Mouse (Mus musculus) CH12.LX (cell line): ENCODE measurements at regions not wholly inside any gene's neighbourhood (a gene's known extent, or its start where the extent isn't known, plus 50 kb on each side); places are given as distances from the start of the nearest gene placed in this dataset.

ENCODE experiments used
- DNase-seq: peaks from one replicate; pipeline ENCODE4 v3.0.0-alpha.2; 2013; ENCODE audit errors: extremely low read depth
- H3K27ac ChIP-seq: 2 replicates; pipeline ENCODE4 v1.5.1; 2012; ENCODE audit warnings: low read depth, mild to moderate bottlenecking, control low read depth, moderate library complexity; ENCODE audit not compliant: insufficient read depth
- H3K27me3 ChIP-seq: replicated peaks from 2 replicates; pipeline ENCODE3; 2012; ENCODE audit warnings: inconsistent platforms
- H3K36me3 ChIP-seq, 2 experiments: replicated peaks in 1 of 2; 2 replicates each; pipeline versions ENCODE3 to v1.6.1; 2012; ENCODE audit warnings: inconsistent platforms in 1 of 2, low read length in 1 of 2, mild to moderate bottlenecking in 1 of 2, mixed read lengths in 1 of 2, moderate library complexity in 1 of 2; ENCODE audit not compliant: control insufficient read depth in 1 of 2, insufficient read depth in 1 of 2
- H3K4me1 ChIP-seq, 2 experiments: 2 replicates each; pipeline ENCODE4 v1.6.1; 2012; ENCODE audit warnings: inconsistent platforms in 1 of 2, moderate library complexity in 1 of 2; ENCODE audit not compliant: insufficient read depth in 2 of 2, control insufficient read depth in 1 of 2
- H3K4me2 ChIP-seq: 2 replicates; pipeline ENCODE4 v1.6.1; 2012; ENCODE audit warnings: low read depth, mild to moderate bottlenecking, control low read depth; ENCODE audit not compliant: poor library complexity, insufficient read depth, severe bottlenecking
- H3K4me3 ChIP-seq, 3 experiments: fragments of 150-350 bp in 1 of 3; sonication (generic) in 1 of 3; replicated peaks in 1 of 3; 2 replicates each; pipeline versions ENCODE3 to v1.5.1; 2011 to 2012; ENCODE audit warnings: low read depth in 2 of 3, low read length in 2 of 3, mild to moderate bottlenecking in 2 of 3, moderate library complexity in 2 of 3, control low read depth in 1 of 3, improper control_type of control experiment in 1 of 3, inconsistent platforms in 1 of 3, mixed read lengths in 1 of 3; ENCODE audit not compliant: poor library complexity in 1 of 3
- H3K79me2 ChIP-seq: replicated peaks from 2 replicates; pipeline ENCODE4 v1.6.1; 2012; ENCODE audit warnings: mild to moderate bottlenecking, moderate library complexity; ENCODE audit not compliant: control insufficient read depth, poor library complexity, insufficient read depth, severe bottlenecking; ENCODE audit errors: extremely low read depth
- H3K9ac ChIP-seq: 2 replicates; pipeline ENCODE4 v1.6.1; 2012; ENCODE audit warnings: low read depth, mild to moderate bottlenecking, control low read depth, moderate library complexity; ENCODE audit not compliant: insufficient read depth
- H3K9me3 ChIP-seq: replicated peaks from 2 replicates; pipeline ENCODE3; 2012; ENCODE audit warnings: low read length, inconsistent platforms, mixed read lengths
- BHLHE40 ChIP-seq: IDR thresholded peaks from 2 replicates; pipeline ENCODE4 v1.6.1; 2011; ENCODE audit warnings: mild to moderate bottlenecking, low read depth, low read length, improper control_type of control experiment
- CTCF ChIP-seq, 2 experiments: IDR thresholded peaks in 1 of 2; conservative IDR thresholded peaks in 1 of 2; 2 replicates each; pipeline ENCODE4 v1.5.1; 2011 to 2012; ENCODE audit warnings: low read depth in 2 of 2, low read length in 2 of 2, improper control_type of control experiment in 1 of 2, inconsistent platforms in 1 of 2, mild to moderate bottlenecking in 1 of 2, moderate library complexity in 1 of 2
- ELF1 ChIP-seq: IDR thresholded peaks from 2 replicates; pipeline ENCODE4 v1.6.1; 2014; ENCODE audit warnings: low read depth, mild to moderate bottlenecking, inconsistent platforms, low read length, improper control_type of control experiment
- EP300 ChIP-seq: IDR thresholded peaks from 2 replicates; pipeline ENCODE4 v1.6.1; 2011; ENCODE audit warnings: low read length, improper control_type of control experiment
- IRF4 ChIP-seq: IDR thresholded peaks from 2 replicates; pipeline ENCODE4 v1.6.1; 2014; ENCODE audit warnings: low read depth, mild to moderate bottlenecking, inconsistent platforms, low read length, improper control_type of control experiment
- JUND ChIP-seq: conservative IDR thresholded peaks from 2 replicates; pipeline ENCODE4 v1.6.1; 2011; ENCODE audit warnings: low read depth, low read length, improper control_type of control experiment
- KAT2A ChIP-seq: IDR thresholded peaks from 2 replicates; pipeline ENCODE4 v1.6.1; 2012; ENCODE audit warnings: low read length, improper control_type of control experiment, inconsistent platforms; ENCODE audit not compliant: insufficient replicate concordance
- MAFK ChIP-seq: IDR thresholded peaks from 2 replicates; pipeline ENCODE4 v1.6.1; 2011; ENCODE audit warnings: low read length, improper control_type of control experiment; ENCODE audit not compliant: insufficient replicate concordance
- MAZ ChIP-seq: IDR thresholded peaks from 2 replicates; pipeline ENCODE4 v1.6.1; 2012; ENCODE audit warnings: low read depth, mild to moderate bottlenecking, inconsistent platforms, low read length, improper control_type of control experiment, moderate library complexity
- MXI1 ChIP-seq: IDR thresholded peaks from 2 replicates; pipeline ENCODE4 v1.6.1; 2011; ENCODE audit warnings: mild to moderate bottlenecking, low read depth, low read length, improper control_type of control experiment
- POLR2AphosphoS2 ChIP-seq: IDR thresholded peaks from 2 replicates; pipeline ENCODE4 v1.6.1; 2011; ENCODE audit warnings: low read depth, low read length, improper control_type of control experiment
- RAD21 ChIP-seq: IDR thresholded peaks from 2 replicates; pipeline ENCODE4 v1.6.1; 2011; ENCODE audit warnings: low read depth, mild to moderate bottlenecking, low read length, improper control_type of control experiment, moderate library complexity
- SIN3A ChIP-seq: IDR thresholded peaks from 2 replicates; pipeline ENCODE4 v1.6.1; 2012; ENCODE audit warnings: low read length, improper control_type of control experiment, inconsistent platforms
- SMC3 ChIP-seq: IDR thresholded peaks from 2 replicates; pipeline ENCODE4 v1.6.1; 2011; ENCODE audit warnings: low read depth, low read length, improper control_type of control experiment
- TCF12 ChIP-seq: IDR thresholded peaks from 2 replicates; pipeline ENCODE4 v1.6.1; 2014; ENCODE audit warnings: low read depth, mild to moderate bottlenecking, inconsistent platforms, low read length, improper control_type of control experiment
- USF2 ChIP-seq: conservative IDR thresholded peaks from 2 replicates; pipeline ENCODE4 v1.6.1; 2011; ENCODE audit warnings: low read depth, low read length, improper control_type of control experiment
- ZC3H11A ChIP-seq: IDR thresholded peaks from 2 replicates; pipeline ENCODE4 v1.6.1; 2012; ENCODE audit warnings: low read depth, mild to moderate bottlenecking, inconsistent platforms, low read length, improper control_type of control experiment
- ZKSCAN1 ChIP-seq: IDR thresholded peaks from 2 replicates; pipeline ENCODE4 v1.6.1; 2012; ENCODE audit warnings: low read depth, inconsistent platforms, low read length, improper control_type of control experiment, borderline replicate concordance
- ZMIZ1 ChIP-seq: IDR thresholded peaks from 2 replicates; pipeline ENCODE4 v1.6.1; 2012; ENCODE audit warnings: low read depth, mild to moderate bottlenecking, inconsistent platforms, low read length, improper control_type of control experiment
- dilution Hi-C: fragments of 300-500 bp; cut with MboI; formaldehyde crosslinking; loops from 2 replicates; pipeline ENCODE4 v1.14.3; 2020; ENCODE audit warnings: low sequenced_read_pairs; ENCODE audit not compliant: extremely low pct_unique_long_range_greater_than_20kb, extremely low pct_ligation_motif_present
- in situ Hi-C: fragments of 300-500 bp; cut with MboI; formaldehyde crosslinking; loops from 3 replicates; pipeline ENCODE4 v1.14.3; 2019; ENCODE audit warnings: low sequenced_read_pairs, low pct_ligation_motif_present, low pct_unique_long_range_greater_than_20kb, mixed read lengths

GRCm38 (mm10) chr9:59157663-59158062 lies 121.4 kb upstream of the Neo1 start:
- dilution Hi-C loops (no loop called here), in situ Hi-C loops (no loop called here)
- H3K27ac ChIP-seq: no peak overlapping the region
- H3K4me2 ChIP-seq: no peak overlapping the region
- no peaks in the 10 kb centered on the region for H3K36me3 ChIP-seq
- no peaks in the 10 kb centered on the region for H3K79me2 ChIP-seq
- H3K27me3 ChIP-seq: no peaks in the 10 kb centered on the region
- no peak for DNase-seq
- H3K9ac ChIP-seq: no peak overlapping the region
- no peak for TF ChIP-seq USF2
- no peak for TF ChIP-seq MAZ
- no peak for TF ChIP-seq POLR2AphosphoS2
- no peak for TF ChIP-seq TCF12
- no peak for TF ChIP-seq KAT2A
- TF ChIP-seq JUND: no peak
- no peak for TF ChIP-seq ZC3H11A
- no peak for TF ChIP-seq IRF4
- TF ChIP-seq MAFK: no peak
- no peak for TF ChIP-seq SIN3A
- TF ChIP-seq MXI1: no peak
- TF ChIP-seq ZMIZ1: no peak
- no peak for TF ChIP-seq ELF1
- TF ChIP-seq BHLHE40: no peak
- no peak for TF ChIP-seq CTCF (conservative IDR thresholded peaks at IDR 0.05 in 1 of 2, IDR thresholded peaks at IDR 0.05 in 1 of 2; ENCODE audit: low read depth in 2 of 2, low read length in 2 of 2)
- TF ChIP-seq RAD21: no peak
- no peak for TF ChIP-seq SMC3
- TF ChIP-seq EP300: no peak
- TF ChIP-seq, all 38 proteins: peak for 0
- Histone ChIP-seq H3K4me1 (no peaks in the 10 kb centered on the region), H3K4me3 (no peak overlapping the region), H3K9me3 (no peaks in the 10 kb centered on the region)

GRCm38 (mm10) chr9:59153945-59154344 lies 117.7 kb upstream of the Neo1 start:
- Histone ChIP-seq H3K4me3 (no peak overlapping the region), H3K27me3 (no peaks in the 10 kb centered on the region), H3K9me3 (no peaks in the 10 kb centered on the region), H3K9ac (no peak overlapping the region), H3K79me2 (no peaks in the 10 kb centered on the region), H3K36me3 (no peaks in the 10 kb centered on the region), H3K4me2 (no peak overlapping the region), H3K4me1 (no peaks in the 10 kb centered on the region), H3K27ac (no peak overlapping the region)
- dilution Hi-C loops (no loop called here), in situ Hi-C loops (no loop called here)
- no peak for DNase-seq
- TF ChIP-seq MAFK (no peak), ZC3H11A (no peak), ZKSCAN1 (no peak), MAZ (no peak)
